Mouse (Mus musculus) forebrain, embryonic 11.5 days (tissue): ENCODE results near the gene Zfp949. TPM values are rescaled to one million over a fixed set of nuclear protein-coding genes. Genes with fewer than 3 reads are reported as not detected.
A peak's percentile ranks its signal among the peaks of the same experiment; 100 is the strongest.
"Not testable (repeated sequence)": the region's sequence is repeated elsewhere in the genome, so short reads cannot be mapped to it uniquely, and the experiment has no call there.

Source experiments
- ATAC-seq: fragments of 200-750 bp; cut with Nextera tagmentation; replicated peaks from 2 replicates; pipeline ENCODE4 v1.8.0; 2017; ENCODE audit warnings: moderate TSS enrichment; ENCODE audit not compliant: low FRiP score
- DNase-seq: peaks from one replicate; pipeline ENCODE4 v3.0.0-alpha.2; 2017; ENCODE audit warnings: low spot score
- H3K27ac ChIP-seq: fragments of 300-500 bp; sonication (generic); 2 replicates; pipeline ENCODE4 v1.5.1; 2014; ENCODE audit warnings: low read depth, low read length
- H3K27me3 ChIP-seq: fragments of 300-500 bp; sonication (generic); 2 replicates; pipeline ENCODE4 v1.6.1; 2014; ENCODE audit warnings: mild to moderate bottlenecking, low read length, mixed read lengths; ENCODE audit not compliant: control insufficient read depth, insufficient read depth
- H3K36me3 ChIP-seq: fragments of 300-500 bp; sonication (generic); 2 replicates; pipeline ENCODE4 v1.6.1; 2014; ENCODE audit warnings: mild to moderate bottlenecking, low read length, moderate library complexity, mixed read lengths; ENCODE audit not compliant: control insufficient read depth, insufficient read depth
- H3K4me1 ChIP-seq: fragments of 300-500 bp; sonication (generic); replicated peaks from 2 replicates; pipeline ENCODE4 v1.6.1; 2014; ENCODE audit warnings: low read length, mixed read lengths; ENCODE audit not compliant: control insufficient read depth, insufficient read depth
- H3K4me2 ChIP-seq: fragments of 300-500 bp; sonication (generic); 2 replicates; pipeline ENCODE4 v1.6.1; 2014; ENCODE audit warnings: low read depth, mild to moderate bottlenecking, low read length, moderate library complexity, mixed read lengths; ENCODE audit not compliant: severe bottlenecking
- H3K4me3 ChIP-seq: fragments of 300-500 bp; sonication (generic); 2 replicates; pipeline ENCODE4 v1.5.1; 2014; ENCODE audit warnings: low read depth, low read length
- H3K9ac ChIP-seq: fragments of 300-500 bp; sonication (generic); 2 replicates; pipeline ENCODE4 v1.6.1; 2014; ENCODE audit warnings: low read length
- H3K9me3 ChIP-seq: fragments of 300-500 bp; sonication (generic); 2 replicates; pipeline ENCODE4 v1.6.1; 2016; ENCODE audit warnings: low read length, mixed read lengths; ENCODE audit not compliant: control insufficient read depth
- WGBS: fragments of 180-500 bp; shearing (Covaris S2); extraction: QIAGEN DNeasy Blood & Tissue Kit; methylation state at CpG from one replicate; pipeline ENCODE4 v1.1.7; 2014; 5-methylcytosine and 5-hydroxymethylcytosine counted together
- polyA plus RNA-seq: library from polyadenylated mRNA; unstranded; fragments of >200 nt; fragmentation: Nextera tagmentation; extraction: Ambion mirVana; gene quantifications from 2 replicates; pipeline ENCODE4 v1.2.1, GENCODE M21; 2014

Zfp949 gene
- polyA plus RNA-seq, 1 experiment from 2014 or later = 7.8 TPM

DNA sequence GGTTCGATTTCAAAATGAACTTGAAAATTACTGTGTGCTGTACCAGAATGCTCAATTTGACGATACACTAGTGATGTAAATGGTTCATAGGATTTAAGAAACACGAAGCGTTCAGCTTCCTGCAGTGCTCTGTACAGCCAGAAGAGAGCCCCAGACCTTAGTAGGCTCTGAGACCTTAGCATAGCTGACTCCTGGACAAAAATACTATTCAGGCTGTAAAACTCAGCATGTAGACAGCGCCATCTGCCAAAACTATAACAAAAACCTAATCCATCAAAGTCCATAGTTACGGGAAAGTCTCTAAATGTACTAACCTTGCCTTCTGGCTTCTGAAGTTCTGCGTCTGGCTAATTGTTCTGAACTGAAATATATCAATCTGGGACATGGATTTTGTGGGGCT is 550 bp upstream of the Zfp949 start:
- Histone ChIP-seq H3K9me3 (no peaks in the 10 kb centered on the region), H3K27ac (no peak overlapping the region), H3K4me2 (peak overlapping the region; percentile 62), H3K27me3 (no peaks in the 10 kb centered on the region), H3K36me3 (no peaks in the 10 kb centered on the region), H3K4me3 (peak overlapping the region; percentile 71), H3K9ac (peak overlapping the region; percentile 5; the same call in 1 of the 2 replicates), H3K4me1 (no peaks in the 10 kb centered on the region)
- no peak for DNase-seq
- ATAC-seq = peak; percentile 47
- 37% methylated on average over 7 of the region's 7 CpGs for WGBS

DNA sequence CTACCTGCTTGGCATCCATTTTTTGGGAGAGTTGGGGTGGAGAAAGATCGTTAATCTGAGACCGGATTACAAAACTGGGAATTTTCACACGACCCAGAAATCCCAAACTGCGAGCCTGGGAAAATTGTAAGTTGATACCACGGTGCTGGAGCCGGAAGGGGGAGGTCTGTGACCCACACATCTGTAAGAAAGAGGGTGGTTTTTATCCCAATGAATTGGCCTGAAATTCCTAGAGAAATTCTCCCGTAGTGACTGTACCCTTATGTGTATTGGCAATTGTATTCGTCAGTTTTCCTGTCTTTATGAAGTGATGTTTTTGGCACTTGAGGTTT is 760 bp downstream of the Zfp949 start:
- peak; percentile 12 for ATAC-seq
- no peaks in the 10 kb centered on the region for H3K27me3 ChIP-seq
- peak overlapping the region; percentile 71 for H3K4me3 ChIP-seq
- no peaks in the 10 kb centered on the region for H3K36me3 ChIP-seq
- 6% methylated on average over 8 of the region's 8 CpGs for WGBS
- no peak overlapping the region for H3K27ac ChIP-seq
- H3K4me2 ChIP-seq = peak overlapping the region; percentile 62
- H3K4me1 ChIP-seq = no peaks in the 10 kb centered on the region
- no peak for DNase-seq
- no peaks in the 10 kb centered on the region for H3K9me3 ChIP-seq
- H3K9ac ChIP-seq = peak overlapping the region; percentile 68

DNA sequence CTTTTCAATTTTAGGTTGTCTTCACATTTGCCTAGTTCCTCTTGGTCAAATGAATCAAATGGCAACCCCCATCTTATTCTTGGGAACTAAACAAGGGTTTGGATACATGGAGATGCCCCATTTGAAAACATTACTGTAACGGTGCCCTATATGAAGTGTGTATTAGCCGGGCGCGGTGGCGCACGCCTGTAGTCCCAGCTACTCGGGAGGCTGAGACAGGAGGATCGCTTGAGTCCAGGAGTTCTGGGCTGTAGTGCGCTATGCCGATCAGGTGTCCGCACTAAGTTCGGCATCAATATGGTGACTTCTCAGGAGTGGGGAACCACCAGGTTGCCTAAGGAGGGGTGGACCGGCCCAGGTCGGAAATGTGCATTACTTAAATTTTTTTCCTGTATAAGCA is 5.3 kb downstream of the Zfp949 start:
- Histone ChIP-seq H3K9ac (no peak overlapping the region), H3K27ac (no peak overlapping the region), H3K9me3 (no peaks in the 10 kb centered on the region), H3K4me2 (no peak overlapping the region), H3K36me3 (no peaks in the 10 kb centered on the region), H3K27me3 (no peaks in the 10 kb centered on the region), H3K4me3 (no peak overlapping the region), H3K4me1 (no peaks in the 10 kb centered on the region)
- DNase-seq (no peak), ATAC-seq (no peak)
- WGBS = 97% methylated on average over 14 of the region's 14 CpGs

DNA sequence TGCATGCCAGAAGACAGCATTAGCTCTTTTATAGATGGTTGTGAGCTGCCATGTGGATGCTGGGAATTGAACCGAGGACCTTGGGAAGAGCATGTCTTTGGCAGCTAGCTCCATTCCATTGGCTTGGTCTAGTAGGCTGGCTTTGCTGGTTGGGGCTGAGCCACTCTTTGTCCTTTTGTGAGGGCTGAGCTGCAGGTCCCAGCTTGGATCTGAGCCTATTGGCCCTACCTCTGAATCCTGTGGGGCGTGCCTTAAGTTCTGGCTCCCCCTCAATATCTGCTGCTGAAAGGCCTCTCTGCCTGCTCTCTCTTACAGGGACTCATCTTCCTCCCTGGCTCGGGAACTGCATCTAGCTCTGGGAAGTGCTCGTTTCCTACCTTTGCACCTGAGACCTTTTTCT is 10.3 kb downstream of the Zfp949 start:
- Histone ChIP-seq H3K9ac (no peak overlapping the region), H3K27me3 (no peaks in the 10 kb centered on the region), H3K27ac (no peak overlapping the region), H3K9me3 (no peaks in the 10 kb centered on the region), H3K36me3 (no peaks in the 10 kb centered on the region), H3K4me3 (no peak overlapping the region), H3K4me2 (no peak overlapping the region), H3K4me1 (no peaks in the 10 kb centered on the region)
- no peak for DNase-seq
- ATAC-seq = no peak
- 88% methylated on average over 4 of the region's 4 CpGs for WGBS

DNA sequence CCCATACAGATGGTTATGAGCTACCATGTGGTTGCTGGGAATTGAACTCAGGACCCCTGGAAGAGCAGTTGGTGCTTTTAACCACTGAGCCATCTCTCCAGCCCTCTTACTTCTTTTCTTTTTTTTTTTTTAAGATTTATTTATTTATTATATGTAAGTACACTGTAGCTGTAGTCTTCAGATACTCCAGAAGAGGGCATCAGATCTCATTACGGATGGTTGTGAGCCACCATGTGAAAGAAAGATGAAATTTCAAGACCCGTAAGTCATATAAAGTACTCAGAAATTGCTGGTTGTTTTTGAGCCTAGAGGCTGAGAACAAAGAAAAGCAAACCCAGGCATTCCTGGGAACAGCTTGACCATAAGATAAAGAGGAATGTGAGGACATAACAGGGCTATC is 13.7 kb downstream of the Zfp949 start:
- H3K4me1 ChIP-seq, H3K4me2 ChIP-seq, H3K27ac ChIP-seq, H3K36me3 ChIP-seq, H3K9ac ChIP-seq, H3K4me3 ChIP-seq, DNase-seq, H3K9me3 ChIP-seq, H3K27me3 ChIP-seq, ATAC-seq: not testable (repeated sequence)
- 90% methylated on average over 2 of the region's 2 CpGs for WGBS

DNA sequence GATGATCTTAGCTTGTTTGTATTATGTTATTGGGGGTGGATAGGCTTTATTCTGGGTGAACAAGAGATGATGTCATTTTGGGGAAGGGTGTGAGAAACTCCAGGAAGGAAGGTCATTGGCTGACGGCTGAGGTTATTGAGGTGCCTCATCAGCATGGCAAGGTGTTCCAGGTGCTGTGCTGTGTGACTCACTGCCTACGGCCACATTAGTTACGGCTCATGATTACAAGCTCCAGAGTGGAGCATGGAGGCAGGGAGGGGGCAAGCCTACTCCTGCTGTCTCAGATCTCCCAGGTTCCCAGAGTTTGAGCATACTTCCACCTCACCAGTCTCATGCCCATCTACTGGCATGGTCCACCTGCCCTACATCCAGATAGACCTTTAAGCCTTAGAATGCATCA is 22.7 kb downstream of the Zfp949 start:
- WGBS = 100% methylated on average over 3 of the region's 3 CpGs
- H3K4me3 ChIP-seq, DNase-seq, ATAC-seq, H3K4me2 ChIP-seq, H3K4me1 ChIP-seq, H3K27ac ChIP-seq, H3K9ac ChIP-seq, H3K27me3 ChIP-seq: not testable (repeated sequence)
- H3K9me3 ChIP-seq = peaks cover 16% of the 10 kb centered on the region
- peaks cover 15% of the 10 kb centered on the region for H3K36me3 ChIP-seq

DNA sequence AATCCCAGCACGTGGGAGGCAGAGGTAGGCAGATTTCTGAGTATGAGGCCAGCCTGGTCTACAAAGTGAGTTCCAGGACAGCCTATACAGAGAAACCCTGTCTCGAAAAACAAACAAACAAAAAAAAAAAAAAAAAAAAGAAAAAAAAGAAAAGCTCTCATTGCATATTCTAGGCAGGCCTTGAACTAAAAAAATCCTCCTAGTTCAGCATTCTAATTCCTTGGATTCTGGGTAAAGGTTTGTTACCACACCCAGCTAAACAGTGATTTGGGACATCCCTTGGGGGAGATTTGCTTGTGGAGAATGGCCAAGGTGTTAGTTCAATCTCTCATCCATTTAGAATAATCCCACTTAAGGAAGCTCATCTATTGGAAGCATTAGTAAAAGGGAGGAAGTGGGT is 32.8 kb downstream of the Zfp949 start, which contains the start of gene Trim43a:
TSS of gene Trim43a (plus strand) at position 301 of the 400 bp plus-strand sequence.
- H3K27me3 ChIP-seq, H3K27ac ChIP-seq, H3K9me3 ChIP-seq, H3K4me1 ChIP-seq, H3K4me2 ChIP-seq, ATAC-seq, H3K4me3 ChIP-seq, H3K36me3 ChIP-seq, DNase-seq, H3K9ac ChIP-seq: not testable (repeated sequence)
- 73% methylated on average over 2 of the region's 2 CpGs for WGBS

DNA sequence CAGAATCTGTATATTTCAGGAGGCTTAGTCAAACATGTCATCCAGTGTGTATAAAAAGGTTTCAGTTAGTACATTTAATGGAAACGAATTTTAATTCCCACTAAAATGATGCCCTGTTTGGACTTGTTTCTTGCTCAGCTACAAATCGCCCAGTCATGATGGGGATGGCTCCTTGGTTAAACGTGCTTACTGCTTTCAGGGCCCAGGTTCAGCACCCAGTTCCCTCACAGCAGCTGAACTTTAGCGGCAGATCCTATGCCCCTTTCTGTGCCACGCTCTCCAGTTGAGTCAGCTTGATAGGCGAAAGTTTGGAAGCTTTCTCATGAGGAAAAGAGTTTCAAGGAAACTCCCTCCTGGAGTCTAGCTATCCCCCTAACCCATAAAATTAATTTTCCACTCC is 45.9 kb downstream of the Zfp949 start:
- H3K4me1 ChIP-seq, H3K4me2 ChIP-seq, DNase-seq, H3K27ac ChIP-seq, H3K9me3 ChIP-seq, H3K27me3 ChIP-seq, H3K4me3 ChIP-seq, H3K36me3 ChIP-seq, ATAC-seq, H3K9ac ChIP-seq: not testable (repeated sequence)
- 82% methylated on average over 5 of the region's 6 CpGs for WGBS

DNA sequence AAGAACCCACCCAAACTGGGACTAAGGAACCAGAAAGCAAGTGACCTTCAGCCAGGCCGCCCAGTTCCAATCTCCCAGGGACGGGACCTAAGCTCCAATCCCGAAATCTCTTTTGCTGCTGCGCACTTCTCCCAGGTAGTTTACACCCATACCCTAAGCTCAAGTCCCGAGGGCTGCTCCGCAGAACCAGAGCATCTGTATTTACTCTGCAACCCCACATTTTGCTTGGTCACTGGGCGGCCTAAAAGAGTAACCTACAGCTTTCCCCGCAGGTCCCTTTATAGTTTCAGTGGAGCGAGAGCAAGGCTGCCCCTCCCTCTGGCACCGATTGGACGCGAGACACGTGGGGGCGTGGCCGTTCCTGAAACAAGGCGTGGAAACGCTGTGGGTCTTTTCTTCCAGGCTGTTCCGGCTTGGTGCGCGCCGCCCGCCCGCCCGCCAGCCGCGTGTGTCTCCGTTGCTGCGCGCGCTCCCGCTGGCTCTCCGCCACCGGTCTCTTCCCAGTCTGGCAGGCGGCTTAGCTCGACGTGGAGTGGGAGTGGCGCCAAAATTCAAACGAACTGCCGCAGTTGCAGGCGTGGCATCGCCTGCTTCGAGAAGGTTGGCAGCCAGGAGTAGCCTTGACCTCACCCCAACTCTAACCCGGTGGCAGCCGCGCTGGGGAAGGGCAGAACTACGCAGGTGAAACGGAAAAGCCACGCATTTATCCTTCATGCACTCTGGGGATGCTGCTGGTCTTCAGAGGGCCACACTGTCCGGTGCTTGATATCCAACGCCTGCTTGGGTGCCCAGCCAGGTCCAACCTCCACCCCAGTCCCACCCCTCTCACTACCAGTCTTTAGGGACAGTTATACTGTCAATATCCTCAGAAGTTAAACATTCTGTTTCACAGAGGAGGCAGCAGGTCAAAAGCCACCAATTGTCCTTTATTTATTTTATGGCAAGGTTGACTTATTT is 51.7 kb downstream of the Zfp949 start:
- not testable (repeated sequence) for H3K9ac ChIP-seq, H3K27me3 ChIP-seq, H3K27ac ChIP-seq, H3K36me3 ChIP-seq, H3K4me1 ChIP-seq, H3K9me3 ChIP-seq
- peak; percentile 100 for ATAC-seq
- Histone ChIP-seq H3K4me3 (peak overlapping the region; percentile 24; the same call in 1 of the 2 replicates), H3K4me2 (peak overlapping the region; percentile 47)
- DNase-seq = peak; percentile 95
- WGBS = 2% methylated on average over 46 of the region's 50 CpGs
